Mouse (Mus musculus) spleen, adult 10 weeks (tissue): ENCODE measurements around the gene Evi2. TPM values are rescaled to one million over a fixed set of nuclear protein-coding genes. Genes with fewer than 3 reads are reported as not detected.

Experiments
- polyA plus RNA-seq: library from polyadenylated mRNA; stranded (reverse); fragments of 350-450 nt; fragmentation: Illumina TruSeq; extraction: RNeasy Lipid Tissue Mini Kit (QIAGEN cat#74804); gene quantifications from one replicate; pipeline ENCODE4 v1.2.3, GENCODE M21; 2015; ENCODE audit warnings: low replicate concordance; ENCODE audit not compliant: insufficient read depth

Evi2 gene
- polyA plus RNA-seq, result 21.0 TPM

GRCm38 (mm10) chr11:79530333-79530761 is at the start of gene Evi2, which contains the start of gene Evi2a:
TSS of gene Evi2 (minus strand) at chr11:79530589.
TSS of gene Evi2a (minus strand) at chr11:79530609.

GRCm38 (mm10) chr11:79523560-79524309 is 6.7 kb downstream of the Evi2 start, which contains the start of gene Evi2b:
TSS of gene Evi2b (minus strand) at chr11:79523762.

GRCm38 (mm10) chr11:79503845-79504244 is 26.5 kb downstream of the Evi2 start, which contains the start of gene Omg:
TSS of gene Omg (minus strand) at chr11:79504084.

Other genes with a start within 250 kb of the Evi2 start
- gene Gm9964, start 233.7 kb downstream of the Evi2 start, polyA plus RNA-seq, result not detected
- gene Nf1, start 190.9 kb downstream of the Evi2 start, polyA plus RNA-seq, result 16.7 TPM
- 0.30 TPM for gene Omg, start 26.5 kb downstream of the Evi2 start, polyA plus RNA-seq
- gene Evi2b, start 6.8 kb downstream of the Evi2 start, polyA plus RNA-seq, result 359 TPM
- 120 TPM for gene Evi2a, start within 50 bp of the Evi2 start, polyA plus RNA-seq
- gene Rab11fip4, start 60.6 kb upstream of the Evi2 start, polyA plus RNA-seq, result 9.0 TPM